Mouse (Mus musculus): ENCODE results near the gene Rgs21.

DNA sequence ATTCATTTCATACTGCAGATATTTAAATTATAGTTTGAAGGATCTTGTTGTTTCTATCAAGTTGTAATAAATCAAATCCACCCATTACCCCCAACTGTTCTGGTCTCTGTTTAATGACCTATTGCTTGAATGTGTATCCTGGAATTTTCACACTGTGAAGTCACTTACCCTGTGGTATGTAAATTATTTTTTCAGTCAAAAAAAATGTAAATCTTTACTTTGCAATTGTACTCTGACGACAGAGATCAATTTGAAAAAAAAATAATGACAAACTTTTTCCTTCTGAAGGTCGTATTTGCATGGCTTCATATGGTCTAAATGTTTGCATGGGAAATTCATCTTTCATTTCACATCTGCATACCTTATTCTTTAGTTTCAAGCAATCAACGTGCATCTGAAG, at the start of gene Rgs21:
- TF ChIP-seq POLR2A (IDR thresholded peaks at IDR 0.05; ENCODE audit: low read depth, low read length) = no peak
- TF ChIP-seq CTCF (conservative IDR thresholded peaks at IDR 0.05; ENCODE audit: insufficient read depth, insufficient read length, low read depth, low read length) = no peak

Data from kidney, adult 2 months (tissue).